Mouse (Mus musculus): Measurements from ENCODE around the gene Glipr1l2. TPM values are rescaled to one million over a fixed set of nuclear protein-coding genes. Genes with fewer than 3 reads are reported as not detected.

Gene Glipr1l2
- polyA plus RNA-seq, 1 experiment, result not detected

DNA sequence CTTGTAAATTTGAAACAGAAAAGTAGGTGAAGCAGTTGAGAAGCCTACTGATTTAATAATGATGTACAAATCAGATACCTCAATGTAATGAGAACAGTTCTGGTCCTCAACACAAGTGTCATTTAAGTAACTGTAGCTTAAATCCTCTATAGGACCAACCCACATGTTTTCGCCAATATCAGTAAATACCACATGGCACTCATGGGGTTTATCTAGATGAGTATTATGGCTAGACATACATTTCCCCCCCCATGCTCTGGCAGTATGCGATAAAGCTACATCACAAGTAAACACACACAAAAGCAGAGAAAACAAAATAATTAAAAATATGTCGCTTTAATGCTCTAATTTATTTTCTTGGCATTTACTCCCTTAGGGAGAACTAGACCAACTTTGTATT, 49.0 kb downstream of the Glipr1l2 start:
- Histone ChIP-seq H3K9me3 (ENCODE audit: control insufficient read depth, low read length) (no peaks in the 10 kb centered on the region), H3K4me1 (ENCODE audit: control insufficient read depth) (no peaks in the 10 kb centered on the region), H3K36me3 (ENCODE audit: control insufficient read depth) (no peaks in the 10 kb centered on the region), H3K27me3 (ENCODE audit: control insufficient read depth) (no peaks in the 10 kb centered on the region), H3K4me3 (replicated peaks) (no peak overlapping the region)
- TF ChIP-seq GATA1 (IDR thresholded peaks at IDR 0.05; ENCODE audit: low read length), result no peak
- no peak for TF ChIP-seq TAL1 (IDR thresholded peaks at IDR 0.05; ENCODE audit: low read length)

DNA sequence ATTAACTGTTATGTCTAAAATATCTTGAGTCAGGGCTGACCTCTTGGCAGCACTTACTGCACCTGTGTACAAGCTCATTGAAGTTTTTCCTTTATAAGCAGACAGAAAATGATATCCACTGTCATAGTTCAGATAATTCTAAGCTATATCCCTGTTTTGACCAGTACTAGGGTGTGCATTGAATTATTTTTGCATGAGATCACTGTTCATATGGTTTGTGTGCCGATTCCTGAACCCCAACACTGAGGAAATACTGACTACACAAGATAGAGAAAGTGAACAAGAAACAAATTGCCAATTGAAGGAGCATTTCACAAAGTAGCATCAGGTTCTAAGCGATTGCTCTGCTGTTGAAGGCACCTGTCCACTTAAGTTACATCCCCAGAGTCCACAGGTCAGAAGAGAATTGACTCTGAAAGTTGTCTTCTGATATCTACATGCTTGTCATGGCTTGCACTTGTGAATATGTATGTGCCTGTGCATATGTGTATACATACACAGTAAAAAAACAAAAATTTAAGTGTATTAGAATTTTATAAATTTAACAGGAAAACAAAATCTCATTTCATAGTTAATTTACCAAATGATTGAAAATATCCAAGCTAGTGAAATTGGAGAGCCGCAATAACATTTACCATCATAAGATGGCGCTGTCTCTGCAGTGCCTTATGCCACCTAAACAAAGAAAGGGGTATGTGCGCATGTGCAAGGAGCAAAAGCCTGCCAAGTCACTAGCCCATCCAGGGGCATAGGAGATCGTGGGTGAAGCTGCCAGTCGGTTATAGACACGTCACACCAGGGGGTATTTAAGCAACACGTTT, 55.1 kb downstream of the Glipr1l2 start:
- TF ChIP-seq TAL1 (IDR thresholded peaks at IDR 0.05; ENCODE audit: low read length), result no peak
- no peak for TF ChIP-seq GATA1 (IDR thresholded peaks at IDR 0.05; ENCODE audit: low read length)
- Histone ChIP-seq H3K9me3 (ENCODE audit: control insufficient read depth, low read length) (no peaks in the 10 kb centered on the region), H3K4me3 (replicated peaks) (no peak overlapping the region)

DNA sequence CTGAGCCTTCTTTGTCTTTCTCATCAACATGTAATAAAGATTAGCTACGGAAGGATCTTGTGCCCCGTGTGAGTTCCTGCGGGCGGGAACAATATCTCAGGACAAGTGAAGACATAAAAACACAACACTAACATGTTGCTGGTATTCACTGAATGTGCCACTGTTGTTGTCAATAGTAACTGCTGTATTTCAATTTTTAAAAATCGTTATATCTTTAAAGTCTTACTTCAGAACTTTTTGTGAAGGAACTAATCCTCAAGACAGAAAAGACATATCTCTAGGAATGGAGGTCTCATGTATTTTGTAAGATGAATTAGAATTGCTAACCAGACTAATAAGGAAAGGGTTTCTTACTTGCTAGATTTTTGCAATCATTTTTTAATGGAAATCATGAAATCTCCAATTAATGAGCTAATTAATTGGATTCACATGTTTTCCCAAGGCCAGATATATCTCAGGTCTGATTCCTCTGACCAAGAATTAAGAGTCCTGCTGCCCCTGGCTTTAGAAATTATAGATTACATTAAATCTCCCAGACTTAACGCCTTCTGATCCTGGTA, 55.8 kb downstream of the Glipr1l2 start:
- TF ChIP-seq GATA1 (IDR thresholded peaks at IDR 0.05; ENCODE audit: low read length), result no peak
- no peak for TF ChIP-seq TAL1 (IDR thresholded peaks at IDR 0.05; ENCODE audit: low read length)
- no peaks in the 10 kb centered on the region for H3K27me3 ChIP-seq (ENCODE audit: control insufficient read depth)
- no peaks in the 10 kb centered on the region for H3K4me1 ChIP-seq (ENCODE audit: control insufficient read depth)
- no peaks in the 10 kb centered on the region for H3K9me3 ChIP-seq (ENCODE audit: control insufficient read depth, low read length)
- no peak overlapping the region for H3K4me3 ChIP-seq (replicated peaks)
- no peaks in the 10 kb centered on the region for H3K36me3 ChIP-seq (ENCODE audit: control insufficient read depth)

More for the DNA sequence above, 55.1 kb downstream of the Glipr1l2 start:
- no peaks in the 10 kb centered on the region for H3K36me3 ChIP-seq (ENCODE audit: control insufficient read depth)
- no peaks in the 10 kb centered on the region for H3K27me3 ChIP-seq (ENCODE audit: control insufficient read depth)
- no peaks in the 10 kb centered on the region for H3K4me1 ChIP-seq (ENCODE audit: control insufficient read depth)

DNA sequence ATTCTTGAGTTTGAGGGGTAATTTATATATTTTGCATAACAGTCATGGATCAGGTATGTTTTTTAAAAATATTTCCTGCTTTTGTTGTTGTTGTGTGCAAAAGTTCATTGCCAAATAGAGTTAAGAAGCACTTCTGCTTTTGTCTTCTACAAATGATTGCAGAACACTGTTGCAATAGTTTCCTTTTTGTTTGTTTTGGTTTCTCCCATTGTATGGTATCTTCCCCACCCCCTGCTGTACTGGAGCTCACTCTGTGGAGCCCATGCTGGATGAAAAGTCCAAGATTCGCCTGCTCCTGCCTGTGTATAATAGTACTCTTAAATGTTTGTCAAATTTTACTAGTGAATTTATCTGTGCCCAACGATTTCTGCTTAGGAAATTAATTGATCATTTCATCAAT, 56.7 kb downstream of the Glipr1l2 start:
- Histone ChIP-seq H3K36me3 (ENCODE audit: control insufficient read depth) (no peaks in the 10 kb centered on the region), H3K4me1 (ENCODE audit: control insufficient read depth) (no peaks in the 10 kb centered on the region), H3K27me3 (ENCODE audit: control insufficient read depth) (no peaks in the 10 kb centered on the region), H3K9me3 (ENCODE audit: control insufficient read depth, low read length) (no peaks in the 10 kb centered on the region), H3K4me3 (replicated peaks) (no peak overlapping the region)
- TF ChIP-seq TAL1 (IDR thresholded peaks at IDR 0.05; ENCODE audit: low read length), result no peak
- TF ChIP-seq GATA1 (IDR thresholded peaks at IDR 0.05; ENCODE audit: low read length), result no peak

Other genes starting within 250 kb of the Glipr1l2 start
- 0.06 and 0.08 TPM in 2 replicates for gene Krr1, start 110.7 kb upstream of the Glipr1l2 start, polyA plus RNA-seq (2012)
- not detected in 2 replicates for gene Glipr1, start 80.7 kb upstream of the Glipr1l2 start, polyA plus RNA-seq (2012)
- gene Glipr1l1, start 23.2 kb upstream of the Glipr1l2 start, polyA plus RNA-seq (2012), result not detected in 2 replicates
- not detected in 2 replicates for gene Glipr1l3, start 77.0 kb downstream of the Glipr1l2 start, polyA plus RNA-seq (2012)
- not detected in 2 replicates for gene Caps2, start 80.3 kb downstream of the Glipr1l2 start, polyA plus RNA-seq (2012)
- gene Kcnc2, start 187.8 kb downstream of the Glipr1l2 start, polyA plus RNA-seq (2012), result 0.01 TPM in 1 of 2 replicates, not detected in the other

Measured in erythroblast, embryonic 14.5 days (primary cell).